Mouse (Mus musculus) monocyte, adult 2 months (primary cell): Measurements from ENCODE around the gene Cdh4.

Experiments
- DNase-seq, 2 experiments: peaks; one replicate each; pipeline ENCODE4 v3.0.0; 2022; ENCODE audit warnings: low spot score in 2 of 2, low read depth in 1 of 2

Cdh4 gene

GRCm38 (mm10) chr2:179467839-179468445 is 25.7 kb downstream of the Cdh4 start:
- DNase-seq, result no peak

DNA sequence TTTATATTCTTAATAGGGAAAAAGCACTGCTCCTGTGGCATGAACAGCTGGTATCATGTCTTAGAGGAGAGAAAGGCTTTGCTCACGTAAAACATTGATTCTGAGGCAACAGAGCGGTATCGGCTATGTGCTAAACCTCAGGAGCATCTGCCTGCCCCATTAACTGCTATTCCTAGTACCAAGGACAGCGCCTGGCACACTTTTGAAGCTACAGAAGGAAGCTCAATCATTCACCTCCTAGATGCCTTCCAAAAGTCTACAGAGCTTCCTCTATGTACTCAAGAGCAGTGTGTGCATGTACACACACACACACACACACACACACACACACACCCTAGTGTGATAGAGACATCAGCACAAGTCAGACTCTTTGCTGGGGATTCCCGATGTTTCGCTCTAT is 34.4 kb downstream of the Cdh4 start:
- DNase-seq, result no peak

- no peak for DNase-seq
These were observed 38.6 kb downstream of the Cdh4 start for GRCm38 (mm10) chr2:179480800-179481200.

GRCm38 (mm10) chr2:179481363-179481762 is 39.1 kb downstream of the Cdh4 start:
- DNase-seq, result no peak

DNA sequence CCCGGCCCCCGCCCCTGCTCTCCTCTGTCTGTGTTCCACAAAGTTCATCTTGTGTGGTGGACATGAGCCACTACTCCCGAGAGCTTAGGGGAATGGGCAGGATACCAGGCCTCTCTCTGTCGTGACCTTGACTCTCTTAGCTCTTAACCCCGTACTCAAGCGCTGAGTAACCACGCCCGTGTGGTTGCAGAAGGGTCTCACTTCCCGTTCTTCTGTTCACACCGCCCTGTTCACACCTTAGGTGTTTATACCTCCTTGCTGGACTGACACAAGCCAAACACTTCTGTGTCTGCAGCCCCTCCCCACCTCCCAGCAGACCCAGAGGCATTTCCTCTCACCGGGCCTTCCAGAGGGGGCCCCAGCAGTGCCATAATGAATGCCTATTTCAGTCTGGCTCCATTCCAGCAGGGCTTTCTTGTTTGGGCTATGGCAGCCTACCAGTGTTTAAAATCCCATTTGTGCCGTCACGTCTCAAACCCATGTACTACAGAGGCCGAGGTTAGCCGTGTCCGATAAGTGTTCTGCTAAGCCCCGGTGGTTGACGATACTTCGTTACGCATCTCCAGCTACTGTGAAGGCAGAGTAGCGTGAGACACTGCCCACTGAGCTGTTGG is 46.4 kb downstream of the Cdh4 start:
- DNase-seq, result no peak

GRCm38 (mm10) chr2:179491891-179492290 is 49.7 kb downstream of the Cdh4 start:
- no peak for DNase-seq

- no peak for DNase-seq
These were observed 52.0 kb downstream of the Cdh4 start for GRCm38 (mm10) chr2:179494276-179494675.

- no peak for DNase-seq
These were observed 68.2 kb downstream of the Cdh4 start for GRCm38 (mm10) chr2:179510439-179510838.

DNA sequence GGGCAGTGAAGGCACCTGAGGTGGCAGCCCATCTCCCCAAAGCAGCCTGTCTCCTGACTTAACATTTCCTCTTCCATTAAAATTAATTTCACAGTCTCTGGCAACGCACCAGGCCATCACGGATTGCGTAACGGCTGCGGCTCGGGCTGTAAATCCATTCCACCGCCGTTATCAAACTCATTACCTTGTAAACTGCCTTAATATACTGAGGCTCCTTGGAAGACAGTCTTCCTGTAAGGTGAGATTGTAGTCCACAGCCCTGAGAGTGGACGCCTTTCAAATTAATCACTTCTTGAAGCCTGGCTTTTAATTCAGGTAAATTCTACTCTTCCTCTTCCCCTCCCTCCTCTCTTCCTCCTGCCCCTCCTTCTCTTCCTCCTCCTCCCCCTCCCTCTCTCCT is 74.3 kb downstream of the Cdh4 start:
- no peak for DNase-seq

- no peak for DNase-seq
These were observed 76.3 kb downstream of the Cdh4 start for GRCm38 (mm10) chr2:179518456-179519032.

DNA sequence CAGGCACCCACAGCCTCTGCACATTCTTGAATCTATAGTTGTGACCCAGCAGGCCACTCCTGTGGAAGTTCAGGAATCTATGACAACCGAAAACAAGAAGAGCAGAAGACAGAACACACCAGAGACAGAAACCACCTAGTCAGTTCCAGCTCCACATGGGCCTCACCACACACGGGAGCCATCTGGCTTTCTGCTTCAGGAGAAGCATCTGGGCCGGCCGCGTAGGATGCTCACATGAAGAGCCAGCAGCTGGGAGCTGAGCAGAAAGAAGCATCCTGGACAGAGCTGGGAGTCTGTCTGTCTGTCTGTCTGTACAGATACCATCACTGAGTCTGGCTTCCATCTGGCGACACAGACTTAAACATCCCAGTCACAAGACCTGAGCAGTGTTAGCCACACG is 76.9 kb downstream of the Cdh4 start:
- no peak for DNase-seq

GRCm38 (mm10) chr2:179519931-179520330 is 77.7 kb downstream of the Cdh4 start:
- DNase-seq, result no peak

DNA sequence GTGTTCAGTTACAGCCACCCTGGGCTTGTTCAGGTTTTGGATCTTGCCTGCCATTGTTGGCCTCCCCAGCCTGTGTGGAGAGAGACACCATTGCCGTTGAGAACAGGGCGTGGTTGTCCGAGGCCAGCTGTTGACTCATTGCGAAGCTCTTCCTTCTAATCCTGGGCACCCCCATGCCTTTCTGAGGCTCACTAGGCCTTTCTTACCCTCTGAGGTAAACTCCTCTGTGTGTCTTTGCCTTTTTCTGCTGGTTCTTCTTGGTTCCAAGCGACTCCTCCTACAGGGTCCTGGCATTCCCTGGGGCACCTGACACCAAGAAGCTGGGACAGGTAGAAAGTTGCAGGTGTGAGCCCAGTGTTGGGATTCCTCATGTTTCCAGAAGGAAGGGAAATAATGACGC is 78.7 kb downstream of the Cdh4 start:
- no peak for DNase-seq

DNA sequence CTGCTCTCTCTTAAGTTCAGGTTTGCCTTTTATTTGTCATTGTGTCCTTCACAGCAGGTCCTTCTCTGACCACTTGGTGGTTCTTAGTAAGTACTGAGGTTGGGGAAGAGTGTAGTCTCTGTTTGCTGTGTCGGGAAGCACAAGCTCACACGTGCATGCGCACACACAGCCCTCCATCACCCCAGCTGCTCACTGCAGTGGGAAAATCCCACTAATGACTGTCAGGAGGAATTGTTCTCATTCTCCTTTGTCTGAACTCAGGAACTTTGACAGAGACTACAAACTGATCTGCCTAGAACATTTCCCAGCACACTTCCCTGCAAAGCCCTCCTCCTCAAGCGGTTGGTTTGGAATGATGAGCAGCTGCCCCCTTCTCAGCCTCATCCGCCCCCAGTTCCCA is 79.2 kb downstream of the Cdh4 start:
- no peak for DNase-seq

DNA sequence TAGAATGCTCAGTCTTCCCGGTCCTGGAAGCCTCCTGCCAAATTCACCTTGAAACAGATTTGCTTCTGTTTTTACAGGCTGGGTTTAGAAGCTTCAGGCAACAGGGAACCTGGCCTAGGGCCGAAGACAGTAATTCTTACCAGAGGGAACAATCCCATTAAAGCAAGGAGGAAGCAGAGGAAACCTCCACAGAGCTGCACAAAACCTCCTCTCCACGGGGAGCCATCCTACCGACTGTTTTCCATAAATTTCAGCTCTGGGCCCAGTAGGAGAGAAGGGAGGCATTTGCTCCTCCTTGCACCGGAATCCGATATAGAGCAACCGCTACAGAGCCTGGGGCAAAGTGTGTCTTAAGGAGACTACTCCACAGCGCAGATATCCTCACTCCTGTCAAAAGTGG is 79.9 kb downstream of the Cdh4 start:
- DNase-seq, result no peak

DNA sequence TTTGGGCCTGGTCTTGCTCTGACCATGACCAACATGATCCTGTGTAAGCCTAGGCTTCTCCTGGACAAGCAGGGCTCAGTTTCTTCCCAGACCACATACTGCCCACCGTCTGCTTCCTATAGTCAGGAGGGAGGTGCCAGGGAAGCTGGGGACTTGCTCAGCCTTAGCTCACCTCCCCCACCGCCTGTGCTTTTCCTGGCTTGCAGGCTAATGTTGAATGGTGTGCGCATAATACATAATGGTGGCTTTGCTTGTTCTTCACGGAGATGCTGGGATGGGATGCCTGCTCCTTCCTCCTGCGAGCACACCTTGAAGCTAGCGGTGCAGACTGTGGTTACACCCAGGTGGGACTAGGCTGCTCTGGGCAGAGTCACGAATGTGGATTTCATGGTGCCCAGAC is 84.7 kb downstream of the Cdh4 start:
- DNase-seq, result no peak

GRCm38 (mm10) chr2:179530436-179531040 is 88.3 kb downstream of the Cdh4 start:
- DNase-seq, result no peak

GRCm38 (mm10) chr2:179533196-179533595 is 91.0 kb downstream of the Cdh4 start:
- DNase-seq, result no peak

- DNase-seq, result no peak
These were observed 91.7 kb downstream of the Cdh4 start for GRCm38 (mm10) chr2:179533881-179534280.

DNA sequence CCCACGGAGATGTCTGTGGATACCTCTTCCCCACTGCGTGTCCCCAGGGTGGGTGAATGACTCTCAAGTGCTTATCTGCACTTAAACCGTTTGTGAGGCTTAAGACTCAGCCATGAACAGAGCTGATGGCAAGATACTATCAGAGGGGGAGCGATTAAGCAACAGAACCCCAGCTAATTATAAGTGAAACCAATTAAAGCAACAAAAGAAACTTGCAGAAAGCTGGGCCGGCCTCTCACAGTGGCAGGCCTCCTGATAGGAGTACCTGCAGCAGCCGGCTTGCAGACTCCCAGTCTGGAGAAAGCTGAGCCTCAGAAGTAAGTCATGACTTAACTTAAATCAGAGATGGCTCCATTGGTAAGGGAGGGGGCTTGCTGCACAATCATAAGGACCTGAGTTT is 93.0 kb downstream of the Cdh4 start:
- DNase-seq, result no peak

DNA sequence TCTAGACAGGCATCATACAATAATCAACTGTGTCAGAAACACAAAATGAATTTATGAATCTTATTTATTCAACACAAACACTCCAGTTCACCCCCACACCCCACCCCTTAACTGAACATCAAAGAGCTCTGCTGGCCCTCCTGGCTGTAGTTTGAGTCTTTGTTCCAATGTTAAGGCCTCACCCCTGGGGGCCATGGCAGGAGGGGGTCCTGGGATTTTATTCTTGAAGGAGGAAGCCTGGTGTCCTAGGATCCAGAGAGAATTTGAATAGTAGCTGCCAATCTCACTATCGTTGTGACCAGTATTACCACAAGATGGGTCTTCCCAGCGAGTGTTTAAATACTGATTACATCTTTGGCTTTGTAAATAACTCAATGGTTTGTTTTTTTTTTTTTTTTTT is 94.5 kb downstream of the Cdh4 start:
- no peak for DNase-seq

- DNase-seq, result no peak
These were observed 95.2 kb downstream of the Cdh4 start for GRCm38 (mm10) chr2:179537390-179537789.
